Mouse (Mus musculus) neural tube, embryonic 11.5 days (tissue): ENCODE measurements at regions not wholly inside any gene's neighbourhood (a gene's known extent, or its start where the extent isn't known, plus 50 kb on each side); places are given as distances from the start of the nearest gene placed in this dataset.

Experiments
- ATAC-seq: fragments of 200-750 bp; cut with Nextera tagmentation; 2 replicates; pipeline ENCODE4 v1.8.0; 2017; ENCODE audit warnings: moderate number of reproducible peaks, mild to moderate bottlenecking, moderate TSS enrichment, moderate library complexity; ENCODE audit not compliant: insufficient read depth, low FRiP score, low TSS enrichment
- DNase-seq: peaks from one replicate; pipeline ENCODE4 v3.0.0-alpha.2; 2015; ENCODE audit warnings: low spot score
- H3K27ac ChIP-seq: fragments of 300-500 bp; sonication (generic); 2 replicates; pipeline ENCODE4 v1.5.1; 2014; ENCODE audit warnings: low read depth, mild to moderate bottlenecking, low read length
- H3K27me3 ChIP-seq: fragments of 300-500 bp; sonication (generic); 2 replicates; pipeline ENCODE4 v1.6.1; 2014; ENCODE audit warnings: mild to moderate bottlenecking, low read length, mixed read lengths; ENCODE audit not compliant: control insufficient read depth, insufficient read depth
- H3K36me3 ChIP-seq: fragments of 300-500 bp; sonication (generic); 2 replicates; pipeline ENCODE4 v1.6.1; 2014; ENCODE audit warnings: mild to moderate bottlenecking, low read length, moderate library complexity, mixed read lengths; ENCODE audit not compliant: control insufficient read depth, insufficient read depth
- H3K4me1 ChIP-seq: fragments of 300-500 bp; sonication (generic); 2 replicates; pipeline ENCODE4 v1.6.1; 2014; ENCODE audit warnings: low read length, mixed read lengths; ENCODE audit not compliant: control insufficient read depth, insufficient read depth
- H3K4me2 ChIP-seq: fragments of 300-500 bp; sonication (generic); 2 replicates; pipeline ENCODE4 v1.6.1; 2014; ENCODE audit warnings: low read depth, mild to moderate bottlenecking, moderate library complexity
- H3K4me3 ChIP-seq: fragments of 300-500 bp; sonication (generic); 2 replicates; pipeline ENCODE4 v1.5.1; 2014; ENCODE audit warnings: low read depth, low read length
- H3K9ac ChIP-seq: fragments of 300-500 bp; sonication (generic); 2 replicates; pipeline ENCODE4 v1.6.1; 2014; ENCODE audit warnings: mild to moderate bottlenecking, low read length
- H3K9me3 ChIP-seq: fragments of 300-500 bp; sonication (generic); 2 replicates; pipeline ENCODE4 v1.6.1; 2016; ENCODE audit warnings: low read length; ENCODE audit not compliant: control insufficient read depth
- WGBS: fragments of 180-500 bp; shearing (Covaris S2); extraction: QIAGEN DNeasy Blood & Tissue Kit; methylation state at CpG from one replicate; pipeline ENCODE4 v1.1.7; 2014; 5-methylcytosine and 5-hydroxymethylcytosine counted together

GRCm38 (mm10) chr8:103078559-103078958, 293.1 kb upstream of the Cdh11 start:
- H3K4me1 ChIP-seq: no peaks in the 10 kb centered on the region
- no peak for DNase-seq
- no peak overlapping the region for H3K9ac ChIP-seq
- WGBS: 64% methylated on average over 3 of the region's 3 CpGs
- H3K9me3 ChIP-seq: no peaks in the 10 kb centered on the region
- no peak overlapping the region for H3K27ac ChIP-seq
- no peak overlapping the region for H3K4me2 ChIP-seq
- H3K36me3 ChIP-seq: no peaks in the 10 kb centered on the region
- no peak overlapping the region for H3K4me3 ChIP-seq
- no peaks in the 10 kb centered on the region for H3K27me3 ChIP-seq
- no peak for ATAC-seq

GRCm38 (mm10) chr8:103086956-103087482, 301.6 kb upstream of the Cdh11 start:
- WGBS: 71% methylated on average over 4 of the region's 4 CpGs
- Histone ChIP-seq H3K4me2 (no peak overlapping the region), H3K4me1 (no peaks in the 10 kb centered on the region), H3K9me3 (no peaks in the 10 kb centered on the region), H3K36me3 (no peaks in the 10 kb centered on the region), H3K27ac (no peak overlapping the region), H3K27me3 (no peaks in the 10 kb centered on the region), H3K4me3 (no peak overlapping the region), H3K9ac (no peak overlapping the region)
- DNase-seq (no peak), ATAC-seq (no peak)

GRCm38 (mm10) chr8:103096496-103097092, 311.2 kb upstream of the Cdh11 start:
- DNase-seq: no peak

GRCm38 (mm10) chr8:103125581-103125980, 340.1 kb upstream of the Cdh11 start:
- Histone ChIP-seq H3K36me3 (no peaks in the 10 kb centered on the region), H3K4me2 (no peak overlapping the region), H3K4me3 (no peak overlapping the region), H3K27ac (no peak overlapping the region), H3K9ac (no peak overlapping the region), H3K9me3 (no peaks in the 10 kb centered on the region), H3K27me3 (no peaks in the 10 kb centered on the region), H3K4me1 (no peaks in the 10 kb centered on the region)
- no peak for ATAC-seq
- DNase-seq: no peak
- WGBS: 80% methylated on average over 7 of the region's 7 CpGs

More at GRCm38 (mm10) chr8:103096496-103097092, 311.2 kb upstream of the Cdh11 start:
- no peaks in the 10 kb centered on the region for H3K36me3 ChIP-seq
- H3K9me3 ChIP-seq: no peaks in the 10 kb centered on the region
- H3K27me3 ChIP-seq: no peaks in the 10 kb centered on the region
- 76% methylated on average over 4 of the region's 4 CpGs for WGBS
- no peak overlapping the region for H3K4me3 ChIP-seq
- no peak for ATAC-seq
- H3K4me2 ChIP-seq: no peak overlapping the region
- no peaks in the 10 kb centered on the region for H3K4me1 ChIP-seq
- no peak overlapping the region for H3K9ac ChIP-seq
- H3K27ac ChIP-seq: no peak overlapping the region

GRCm38 (mm10) chr8:103138136-103138535, 352.7 kb upstream of the Cdh11 start:
- H3K9ac ChIP-seq: no peak overlapping the region
- WGBS: 91% methylated on average over 1 of the region's 1 CpGs
- no peak overlapping the region for H3K4me2 ChIP-seq
- no peaks in the 10 kb centered on the region for H3K9me3 ChIP-seq
- no peaks in the 10 kb centered on the region for H3K4me1 ChIP-seq
- H3K27me3 ChIP-seq: no peaks in the 10 kb centered on the region
- no peak for DNase-seq
- H3K36me3 ChIP-seq: no peaks in the 10 kb centered on the region
- ATAC-seq: no peak
- H3K4me3 ChIP-seq: no peak overlapping the region
- no peak overlapping the region for H3K27ac ChIP-seq

- H3K36me3 ChIP-seq: no peaks in the 10 kb centered on the region
- H3K9ac ChIP-seq: no peak overlapping the region
- H3K4me2 ChIP-seq: no peak overlapping the region
- 84% methylated on average over 1 of the region's 1 CpGs for WGBS
- H3K27me3 ChIP-seq: no peaks in the 10 kb centered on the region
- 0 out of 2 replicates have a peak, but pooled peaks cover 3% of the 10 kb centered on the region for H3K4me1 ChIP-seq
- no peak overlapping the region for H3K4me3 ChIP-seq
- ATAC-seq: no peak
- H3K9me3 ChIP-seq: no peaks in the 10 kb centered on the region
- H3K27ac ChIP-seq: no peak overlapping the region
- DNase-seq: no peak
These were observed 359.4 kb upstream of the Cdh11 start for GRCm38 (mm10) chr8:103144835-103145234.

GRCm38 (mm10) chr8:103148013-103148412, 362.6 kb upstream of the Cdh11 start:
- 45% methylated on average over 4 of the region's 4 CpGs for WGBS
- ATAC-seq: no peak
- H3K27ac ChIP-seq: no peak overlapping the region

GRCm38 (mm10) chr8:103148447-103148846, 363.0 kb upstream of the Cdh11 start:
- Histone ChIP-seq H3K4me1 (0 out of 2 replicates have a peak, but pooled peaks cover 3% of the 10 kb centered on the region), H3K27ac (no peak overlapping the region), H3K9ac (no peak overlapping the region), H3K36me3 (no peaks in the 10 kb centered on the region), H3K9me3 (no peaks in the 10 kb centered on the region), H3K27me3 (no peaks in the 10 kb centered on the region), H3K4me2 (no peak overlapping the region), H3K4me3 (no peak overlapping the region)
- no peak for ATAC-seq
- no peak for DNase-seq
- 50% methylated on average over 10 of the region's 10 CpGs for WGBS

More at GRCm38 (mm10) chr8:103148013-103148412, 362.6 kb upstream of the Cdh11 start:
- Histone ChIP-seq H3K36me3 (no peaks in the 10 kb centered on the region), H3K27me3 (no peaks in the 10 kb centered on the region), H3K4me1 (0 out of 2 replicates have a peak, but pooled peaks cover 3% of the 10 kb centered on the region), H3K9me3 (no peaks in the 10 kb centered on the region), H3K9ac (no peak overlapping the region), H3K4me2 (no peak overlapping the region), H3K4me3 (no peak overlapping the region)
- no peak for DNase-seq

- 64% methylated on average over 7 of the region's 7 CpGs for WGBS
- Histone ChIP-seq H3K9me3 (no peaks in the 10 kb centered on the region), H3K9ac (no peak overlapping the region), H3K27me3 (no peaks in the 10 kb centered on the region), H3K4me2 (no peak overlapping the region), H3K4me1 (no peaks in the 10 kb centered on the region), H3K36me3 (no peaks in the 10 kb centered on the region), H3K27ac (no peak overlapping the region), H3K4me3 (no peak overlapping the region)
- ATAC-seq: no peak
- DNase-seq: no peak
These were observed 381.3 kb upstream of the Cdh11 start for GRCm38 (mm10) chr8:103166623-103167316.
